Mouse (Mus musculus) ES-E14 (cell line): ENCODE measurements around the gene Arpc3. TPM values are rescaled to one million over a fixed set of nuclear protein-coding genes. Genes with fewer than 3 reads are reported as not detected.

Experiments used
- DNase-seq: peaks from one replicate; pipeline ENCODE4 v3.0.0-alpha.2; 2013; ENCODE audit warnings: low read depth, low spot score
- H3K27ac ChIP-seq: 2 replicates; pipeline ENCODE4 v1.5.1; 2012; ENCODE audit warnings: low read depth, mild to moderate bottlenecking, low read length, moderate library complexity, mixed read lengths; ENCODE audit not compliant: poor library complexity, insufficient read depth, severe bottlenecking
- H3K36me3 ChIP-seq: 2 replicates; pipeline ENCODE4 v1.6.1; 2012; ENCODE audit warnings: mild to moderate bottlenecking, low read length, moderate library complexity, mixed read lengths; ENCODE audit not compliant: control insufficient read depth, poor library complexity, insufficient read depth, severe bottlenecking
- H3K4me1 ChIP-seq, 2 experiments: fragments of 150-350 bp in 1 of 2; sonication (generic) in 1 of 2; 2 replicates each; pipeline ENCODE4 v1.6.1; 2012; ENCODE audit warnings: low read length in 2 of 2, mild to moderate bottlenecking in 1 of 2, mixed read lengths in 1 of 2; ENCODE audit not compliant: control insufficient read depth in 2 of 2, insufficient read depth in 2 of 2, poor library complexity in 1 of 2
- H3K4me3 ChIP-seq, 2 experiments: fragments of 150-350 bp in 1 of 2; sonication (generic) in 1 of 2; 2 replicates each; pipeline ENCODE4 v1.5.1; 2012; ENCODE audit warnings: low read length in 2 of 2, low read depth in 1 of 2, mild to moderate bottlenecking in 1 of 2, mixed read lengths in 1 of 2; ENCODE audit not compliant: insufficient read depth in 1 of 2, poor library complexity in 1 of 2, severe bottlenecking in 1 of 2
- H3K9ac ChIP-seq: 2 replicates; pipeline ENCODE4 v1.6.1; 2012; ENCODE audit warnings: low read depth, mild to moderate bottlenecking, low read length, mixed read lengths; ENCODE audit not compliant: poor library complexity, insufficient read depth, severe bottlenecking
- H3K9me3 ChIP-seq: fragments of 150-350 bp; sonication (generic); 2 replicates; pipeline ENCODE4 v1.6.1; 2012; ENCODE audit warnings: low read depth, mild to moderate bottlenecking, low read length; ENCODE audit not compliant: control insufficient read depth, insufficient read depth
- CHD2 ChIP-seq: IDR thresholded peaks from 2 replicates; pipeline ENCODE4 v1.6.1; 2014; ENCODE audit warnings: mild to moderate bottlenecking, low read depth, low read length, inconsistent platforms
- HCFC1 ChIP-seq: IDR thresholded peaks from 2 replicates; pipeline ENCODE4 v1.6.1; 2012; ENCODE audit warnings: low read length, inconsistent platforms, borderline replicate concordance; ENCODE audit not compliant: insufficient read depth
- MAFK ChIP-seq: IDR thresholded peaks from 2 replicates; pipeline ENCODE4 v1.6.1; 2014; ENCODE audit warnings: mild to moderate bottlenecking, low read depth, low read length, inconsistent platforms; ENCODE audit not compliant: insufficient read depth
- ZC3H11A ChIP-seq: IDR thresholded peaks from 2 replicates; pipeline ENCODE4 v1.6.1; 2012; ENCODE audit warnings: low read depth, mild to moderate bottlenecking, inconsistent platforms, low read length, borderline replicate concordance
- ZNF384 ChIP-seq: IDR thresholded peaks from 2 replicates; pipeline ENCODE4 v1.6.1; 2012; ENCODE audit warnings: low read depth, low read length, inconsistent platforms
- in situ Hi-C, 2 experiments: fragments of 600-800 bp; cut with MboI; formaldehyde crosslinking; loops; one replicate each; pipeline ENCODE4 v1.15.1; 2025; ENCODE audit warnings: low sequenced_read_pairs in 2 of 2, inconsistent platforms in 1 of 2; ENCODE audit not compliant: unreplicated experiment in 2 of 2
- total RNA-seq: library from RNA; depleted of rRNA; stranded (reverse); fragments of 300-350 nt; gene quantifications from 2 replicates; pipeline ENCODE4 v1.2.3, GENCODE M21; 2012

Gene Arpc3
- total RNA-seq, 1 experiment = 165 TPM

DNA sequence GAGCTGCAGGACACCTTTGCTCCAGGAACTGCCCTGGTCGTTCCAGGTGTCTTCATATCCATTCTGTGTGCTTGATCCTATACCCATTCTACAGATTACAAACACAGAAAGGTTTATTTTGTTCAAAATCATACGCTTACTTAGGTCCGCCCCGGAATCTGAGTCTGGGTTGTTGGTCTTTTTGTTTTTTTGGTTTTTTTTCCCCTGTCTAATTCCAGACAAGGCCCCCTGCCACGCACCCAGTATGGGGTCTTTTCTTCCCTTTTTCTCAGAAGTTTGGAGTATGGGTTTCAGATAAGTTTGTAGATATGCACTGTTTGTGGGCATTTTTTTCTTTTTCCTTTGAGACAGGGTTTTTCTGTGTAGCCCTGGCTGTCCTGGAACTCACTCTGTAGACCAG is 18.8 kb upstream of the Arpc3 start:
- Histone ChIP-seq H3K27ac (peak overlapping the region; percentile 45), H3K4me1 (peaks cover 5 to 8% of the 10 kb centered on the region in 2 experiments; a peak in 3 of 4 replicates), H3K9ac (peak overlapping the region; percentile 85), H3K36me3 (peaks cover 8% of the 10 kb centered on the region), H3K9me3 (no peaks in the 10 kb centered on the region), H3K4me3 (peak overlapping the region; percentile 78 to 82)
- in situ Hi-C loops = no loop called here
- TF ChIP-seq ZC3H11A (no peak), CHD2 (no peak), HCFC1 (no peak), MAFK (no peak), ZNF384 (no peak)
- DNase-seq = no peak

DNA sequence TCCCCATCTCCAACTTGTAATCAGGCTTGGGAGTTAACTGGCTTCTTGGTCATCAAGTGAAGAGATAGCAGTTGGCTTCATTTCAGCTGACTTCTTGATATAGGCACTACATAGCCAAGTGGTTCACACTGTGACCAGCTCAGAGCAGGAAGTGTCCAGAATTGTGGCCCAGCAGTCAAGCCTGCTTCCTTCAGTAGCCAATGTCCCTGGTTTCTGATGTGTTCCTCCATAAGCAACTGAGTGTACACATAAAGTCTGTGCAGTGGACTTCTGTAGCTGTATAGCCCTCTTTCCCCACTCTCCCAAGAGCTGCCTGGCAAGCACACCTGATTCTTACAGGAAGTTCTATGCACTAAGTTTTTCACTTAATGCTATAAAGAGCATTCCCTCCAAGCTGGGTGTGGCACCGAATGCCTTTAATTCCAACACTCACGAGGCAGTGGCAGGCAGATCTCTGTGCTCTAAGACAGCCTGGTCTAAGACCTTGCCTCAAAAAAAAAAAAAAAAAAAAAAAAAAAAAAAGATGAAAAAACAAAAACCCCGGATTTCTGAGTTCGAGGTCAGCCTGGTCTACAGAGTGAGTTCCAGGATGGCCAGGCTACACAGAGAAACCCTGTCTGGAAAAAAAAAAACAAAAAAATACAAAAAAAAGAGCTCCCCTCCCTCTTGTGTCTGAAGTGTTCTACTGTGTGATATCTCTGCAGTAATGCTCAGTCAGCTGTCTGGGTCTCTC is 14.4 kb upstream of the Arpc3 start:
- Histone ChIP-seq H3K4me3 (no peak overlapping the region), H3K27ac (no peak overlapping the region), H3K4me1 (peaks cover 4 to 11% of the 10 kb centered on the region in 2 experiments; a peak in 3 of 4 replicates), H3K9me3 (no peaks in the 10 kb centered on the region), H3K9ac (no peak overlapping the region), H3K36me3 (peaks cover 31% of the 10 kb centered on the region)
- DNase-seq = no peak
- in situ Hi-C loops = no loop called here
- peak; percentile 87 for TF ChIP-seq ZNF384
- TF ChIP-seq ZC3H11A = no peak
- no peak for TF ChIP-seq CHD2
- no peak for TF ChIP-seq MAFK

DNA sequence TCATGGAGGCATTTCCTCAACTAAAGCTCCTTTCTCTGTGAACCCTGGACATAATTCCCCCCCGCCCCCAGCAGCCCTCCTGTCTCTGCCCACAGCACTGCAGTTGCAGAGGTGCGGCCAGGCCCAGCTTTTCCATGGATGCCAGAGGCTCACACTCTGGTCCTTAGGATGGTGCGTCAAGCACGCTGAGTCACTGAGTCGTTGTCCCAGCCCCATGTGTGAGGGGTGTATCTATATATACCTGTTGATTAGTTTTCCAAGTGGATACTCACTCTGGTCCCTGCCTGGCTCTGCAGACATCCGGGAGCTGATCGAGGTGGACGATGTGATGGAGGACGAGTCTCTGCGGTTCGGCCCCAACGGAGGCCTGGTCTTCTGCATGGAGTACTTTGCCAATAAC is 13.5 kb upstream of the Arpc3 start:
- no peak for DNase-seq
- no peak overlapping the region for H3K27ac ChIP-seq
- H3K9ac ChIP-seq = no peak overlapping the region
- H3K4me1 ChIP-seq = peaks cover 4 to 11% of the 10 kb centered on the region in 2 experiments; a peak in 3 of 4 replicates
- no peak overlapping the region for H3K4me3 ChIP-seq
- H3K36me3 ChIP-seq = peaks cover 34% of the 10 kb centered on the region
- H3K9me3 ChIP-seq = no peaks in the 10 kb centered on the region
- in situ Hi-C loops = no loop called here
- TF ChIP-seq CHD2 = no peak
- TF ChIP-seq ZNF384 = no peak
- TF ChIP-seq MAFK = no peak
- no peak for TF ChIP-seq ZC3H11A
- no peak for TF ChIP-seq HCFC1

DNA sequence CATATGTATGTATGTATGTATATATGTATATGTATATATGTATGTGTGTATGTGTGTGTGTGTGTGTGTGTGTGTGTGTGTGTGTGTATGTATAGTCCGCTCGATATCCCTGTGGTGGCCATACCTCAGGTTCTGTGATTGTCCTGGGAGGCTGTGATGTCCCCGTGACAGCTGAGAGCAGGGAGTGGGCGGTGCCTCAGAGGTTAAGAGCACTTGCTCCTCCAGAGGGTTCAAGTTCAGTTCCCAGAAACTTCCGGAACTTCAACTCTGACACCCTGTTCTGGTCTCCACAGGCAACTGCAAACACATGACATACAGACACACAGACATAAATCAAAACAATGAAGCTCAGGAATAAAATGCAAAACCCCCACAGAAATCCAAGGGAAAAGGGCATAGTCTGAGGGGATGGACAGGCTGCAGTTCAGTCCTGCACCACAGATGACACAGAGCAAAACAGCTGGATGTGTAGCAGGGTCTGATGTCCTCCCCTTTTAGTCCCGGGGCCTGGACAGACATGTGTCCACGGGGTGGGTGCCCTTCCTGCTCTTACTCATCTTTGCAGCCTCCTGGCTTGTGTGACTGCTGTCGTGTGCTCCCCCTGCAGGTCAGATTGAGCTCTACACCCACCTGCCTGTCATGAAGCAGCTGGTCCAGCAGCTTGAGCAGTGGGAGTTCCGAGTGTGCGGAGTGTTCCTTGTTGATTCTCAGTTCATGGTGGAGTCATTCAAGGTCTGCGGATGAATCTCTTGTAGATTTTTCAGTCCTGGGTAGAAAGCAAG is 12.1 kb upstream of the Arpc3 start:
- in situ Hi-C loops = no loop called here
- H3K27ac ChIP-seq = no peak overlapping the region
- TF ChIP-seq MAFK (no peak), HCFC1 (no peak), CHD2 (no peak), ZNF384 (0 out of 2 replicates have a peak, but pooled peaks have one; percentile 6), ZC3H11A (no peak)
- H3K9ac ChIP-seq = no peak overlapping the region
- H3K9me3 ChIP-seq = no peaks in the 10 kb centered on the region
- no peak overlapping the region for H3K4me3 ChIP-seq
- DNase-seq = peak; percentile 65
- H3K4me1 ChIP-seq = peaks cover 0 to 6% of the 10 kb centered on the region in 2 experiments; a peak in 1 of 4 replicates
- peaks cover 34% of the 10 kb centered on the region for H3K36me3 ChIP-seq
